In the genomic region with DNA sequence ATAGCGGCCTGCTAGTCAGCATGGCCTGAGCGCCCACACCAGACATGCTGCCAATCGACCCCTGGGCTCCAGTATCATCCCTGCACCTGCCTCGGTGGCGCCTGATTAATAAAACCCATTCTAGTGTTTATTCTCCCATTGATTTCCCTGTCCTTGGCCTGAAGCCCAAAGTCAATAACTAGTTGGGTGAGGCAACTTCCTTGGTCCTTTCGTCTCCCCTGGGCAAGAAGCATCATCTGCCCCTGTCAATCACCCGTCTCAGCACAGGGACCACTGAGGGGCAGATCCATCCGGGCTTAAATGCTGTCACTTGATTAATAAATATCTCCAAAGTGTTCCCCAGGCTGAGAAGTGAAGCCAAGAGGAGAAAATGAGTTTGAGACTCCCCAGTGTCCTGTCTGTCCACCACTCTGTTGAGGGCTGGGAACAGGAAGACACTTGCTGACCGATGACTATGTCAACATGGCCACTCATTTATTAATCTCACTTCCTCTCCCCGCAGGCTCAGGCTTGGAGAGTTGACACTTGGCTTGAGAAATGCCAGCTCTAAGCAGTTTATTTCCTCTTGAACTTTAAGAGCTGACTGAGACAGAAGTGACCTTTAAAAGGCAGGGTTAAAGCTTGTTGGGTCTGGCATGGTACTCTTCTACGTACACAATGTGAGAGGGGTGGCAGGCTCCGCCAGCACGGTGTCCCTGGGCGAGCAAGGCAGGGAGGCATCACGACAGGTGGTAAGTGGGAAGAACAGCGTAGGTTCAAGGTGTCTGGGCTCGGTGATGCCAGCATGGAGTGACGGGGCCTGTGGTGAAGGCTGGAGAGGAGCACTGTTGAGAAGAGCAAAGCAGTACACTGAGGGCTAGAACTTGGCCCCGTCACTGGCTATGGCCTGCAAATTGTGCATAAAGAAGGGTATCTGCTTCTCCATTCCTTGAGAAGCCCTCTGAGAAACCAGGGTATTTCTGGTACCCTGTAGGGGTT, we compare ENCODE assay signal across 11 mouse cellular contexts.
DNase-seq lines count a peak whose midpoint lies in the region; ATAC-seq lines count a peak whose summit lies in the region.
"Had no signal": no experiment of that assay in that cellular context is flagged by ENCODE, and none has a peak within 500 bp of the region (broad histone marks: within the 10 kb centered on the region; RNA-seq: fewer than 3 reads in every experiment).

No protein-coding gene starts in this region.

- ATAC-seq in heart, embryonic 11.5 days (replicated peaks; ENCODE audit: insufficient number of reproducible peaks, low FRiP score, low TSS enrichment), result peak; percentile 19; the same call in 1 of the 2 replicates
- ATAC-seq in liver, embryonic 11.5 days (replicated peaks; ENCODE audit: low FRiP score), result no peak

- no peak overlapping the region for H3K4me3 ChIP-seq in heart, embryonic 11.5 days (ENCODE audit: low read depth, low read length)
- no peak overlapping the region for H3K4me3 ChIP-seq in liver, embryonic 11.5 days (ENCODE audit: low read depth, low read length)
- H3K4me3 ChIP-seq: limb, embryonic 15.5 days had no signal

- no peaks in the 10 kb centered on the region for H3K9me3 ChIP-seq in heart, embryonic 11.5 days (replicated peaks; ENCODE audit: control insufficient read depth, low read length)
- no peaks in the 10 kb centered on the region for H3K9me3 ChIP-seq in liver, embryonic 11.5 days (ENCODE audit: control insufficient read depth, low read length)
- H3K9me3 ChIP-seq: limb, embryonic 15.5 days had no signal

- H3K9ac ChIP-seq in heart, embryonic 11.5 days (ENCODE audit: low read depth, low read length), result no peak overlapping the region
- H3K9ac ChIP-seq in liver, embryonic 11.5 days (ENCODE audit: low read depth, low read length), result no peak overlapping the region
- H3K9ac ChIP-seq: limb, embryonic 15.5 days had no signal

- peaks cover 22% of the 10 kb centered on the region for H3K4me1 ChIP-seq in heart, embryonic 11.5 days (ENCODE audit: control insufficient read depth, insufficient read depth, low read length)
- H3K4me1 ChIP-seq in liver, embryonic 11.5 days (replicated peaks; ENCODE audit: control insufficient read depth, insufficient read depth, low read length), result peaks cover 35% of the 10 kb centered on the region

- no peaks in the 10 kb centered on the region for H3K36me3 ChIP-seq in heart, embryonic 11.5 days (ENCODE audit: control insufficient read depth, insufficient read depth, low read length)
- H3K36me3 ChIP-seq in liver, embryonic 11.5 days (ENCODE audit: control insufficient read depth, insufficient read depth, low read length), result no peaks in the 10 kb centered on the region
- H3K36me3 ChIP-seq: limb, embryonic 15.5 days had no signal

- WGBS in heart, embryonic 11.5 days (ENCODE audit: insufficient replicate concordance), result 78% methylated on average over 19 of the region's 19 CpGs
- WGBS in liver, embryonic 11.5 days, result 75% methylated on average over 19 of the region's 19 CpGs

- peak overlapping the region; percentile 60 for H3K27ac ChIP-seq in heart, embryonic 11.5 days (ENCODE audit: low read depth, low read length)
- H3K27ac ChIP-seq in liver, embryonic 11.5 days (ENCODE audit: low read depth, low read length), result peak overlapping the region; percentile 38; the same call in 1 of the 2 replicates
- H3K27ac ChIP-seq: limb, embryonic 15.5 days had no signal

- peak; percentile 19 to 22 for DNase-seq in spleen, postnatal 36 days (ENCODE audit: low spot score in 2 of 2)
- no peak for DNase-seq in spleen, postnatal 4 days (ENCODE audit: low spot score in 2 of 2)
- no peak for DNase-seq in liver, embryonic 11.5 days (ENCODE audit: low spot score)
- DNase-seq in skeletal muscle tissue, adult 2 months (ENCODE audit: low read depth, low spot score), result peak; percentile 50
- DNase-seq in right cerebral cortex, postnatal 25 days, result no peak
- no peak for DNase-seq in cerebellum, adult 9-11 months
- DNase-seq in retina, postnatal 1 day, result no peak
- DNase-seq: cerebellum, postnatal 14 days; gastrocnemius, postnatal 10 days had no signal

- no peaks in the 10 kb centered on the region for H3K27me3 ChIP-seq in heart, embryonic 11.5 days (ENCODE audit: control insufficient read depth, insufficient read depth, low read length)
- no peaks in the 10 kb centered on the region for H3K27me3 ChIP-seq in liver, embryonic 11.5 days (replicated peaks; ENCODE audit: control insufficient read depth, insufficient read depth, low read length)
- H3K27me3 ChIP-seq: limb, embryonic 15.5 days had no signal

- no peak overlapping the region for H3K4me2 ChIP-seq in heart, embryonic 11.5 days
- H3K4me2 ChIP-seq in liver, embryonic 11.5 days, result no peak overlapping the region
- H3K4me2 ChIP-seq: limb, embryonic 15.5 days had no signal

Comparison
In these comparisons a context has a peak if more than half of its experiments do, and no peak if none do; other contexts are left out.
1. DNase-seq: peak in spleen, postnatal 36 days (2 of 2) and skeletal muscle tissue, adult 2 months (single experiment); none in spleen, postnatal 4 days (0 of 2), liver, embryonic 11.5 days (single experiment), right cerebral cortex, postnatal 25 days (single experiment), cerebellum, adult 9-11 months (single experiment) and retina, postnatal 1 day (single experiment).